Mouse (Mus musculus): Measurements from ENCODE around the gene Zdhhc20.

GRCm38 (mm10) chr14:57889541-57890010, 500 bp downstream of the Zdhhc20 start:
- TF ChIP-seq CTCF (IDR thresholded peaks at IDR 0.05; ENCODE audit: borderline replicate concordance, extremely low read depth, insufficient read depth, insufficient read length) (no peak), POLR2A (IDR thresholded peaks at IDR 0.05; ENCODE audit: borderline replicate concordance, extremely low read depth, insufficient read depth, insufficient read length, poor library complexity, severe bottlenecking) (no peak)
